Mouse (Mus musculus) thymus, postnatal 36 days (tissue): Measurements from ENCODE around the gene Gm5751.
"Not testable (repeated sequence)": the region's sequence is repeated elsewhere in the genome, so short reads cannot be mapped to it uniquely, and the experiment has no call there.

ENCODE experiments used
- DNase-seq, 2 experiments: peaks; one replicate each; pipeline ENCODE4 v3.0.0; 2022; ENCODE audit warnings: mixed read lengths in 2 of 2

The Gm5751 gene

DNA sequence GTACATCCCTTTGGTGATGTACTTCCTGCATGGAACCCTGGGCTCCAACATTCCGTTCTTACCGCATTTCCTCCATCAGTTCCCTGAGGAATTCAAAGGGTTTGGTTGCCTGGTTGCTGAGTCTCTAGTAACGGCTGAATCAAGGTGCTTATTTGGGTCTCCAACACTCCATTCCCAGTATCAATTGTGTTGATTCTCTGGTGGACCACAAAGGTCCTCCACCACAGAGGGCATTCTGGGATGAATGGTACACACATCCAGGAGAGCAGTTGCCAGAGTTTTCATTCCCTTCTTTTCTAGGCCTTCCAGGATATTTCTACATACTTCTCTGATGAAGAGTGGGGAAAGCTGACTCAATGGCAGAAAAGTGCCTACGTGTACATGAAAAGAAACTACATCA, at the start of gene Gm5751:
Gene Gm5751, plus strand, starts transcription at position 301 of the 400 bp plus-strand sequence.
- not testable (repeated sequence) for DNase-seq

DNA sequence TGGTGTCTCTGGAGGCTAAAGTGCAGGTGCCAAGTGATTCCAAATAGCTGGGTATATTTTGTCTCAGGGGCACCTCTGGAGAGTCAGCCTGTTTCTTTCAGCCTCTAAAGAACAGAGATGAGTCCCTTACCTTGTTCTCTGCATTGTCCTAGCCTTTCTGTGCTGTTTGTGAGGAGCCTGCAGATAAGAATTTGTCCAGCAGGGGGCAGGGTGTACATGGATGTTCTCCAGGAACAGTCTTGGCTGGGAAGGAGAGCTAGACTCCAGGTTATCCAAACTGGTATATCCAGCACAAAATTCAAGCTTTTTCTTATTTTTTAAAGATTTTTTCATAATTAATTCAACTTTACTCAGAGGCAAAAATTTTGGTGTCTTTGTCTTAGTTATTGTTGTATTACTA, 42.0 kb upstream of the Gm5751 start:
- peak; percentile 5 to 8 for DNase-seq

DNA sequence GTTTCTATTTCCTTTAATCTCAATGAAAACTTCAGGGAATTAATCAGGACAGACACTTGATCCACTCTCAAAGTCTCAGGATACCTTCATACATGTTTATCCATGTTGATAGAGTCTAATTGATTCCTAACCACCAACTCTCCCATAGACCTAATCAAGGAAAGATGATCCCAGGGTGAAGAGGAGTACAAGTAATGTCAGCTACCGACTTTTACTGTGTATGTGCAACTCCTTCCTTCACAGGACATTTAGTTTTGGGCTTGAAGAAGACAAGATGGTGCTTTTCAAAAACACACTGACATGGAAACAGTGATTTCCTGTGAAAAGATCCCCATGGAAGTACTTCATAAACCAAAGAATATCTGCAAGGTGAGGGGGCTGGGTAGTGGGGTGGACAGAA, 30.4 kb upstream of the Gm5751 start, which contains the start of gene Gm6592:
Gene Gm6592, plus strand, starts transcription at position 301 of the 400 bp plus-strand sequence.
- no peak for DNase-seq

DNA sequence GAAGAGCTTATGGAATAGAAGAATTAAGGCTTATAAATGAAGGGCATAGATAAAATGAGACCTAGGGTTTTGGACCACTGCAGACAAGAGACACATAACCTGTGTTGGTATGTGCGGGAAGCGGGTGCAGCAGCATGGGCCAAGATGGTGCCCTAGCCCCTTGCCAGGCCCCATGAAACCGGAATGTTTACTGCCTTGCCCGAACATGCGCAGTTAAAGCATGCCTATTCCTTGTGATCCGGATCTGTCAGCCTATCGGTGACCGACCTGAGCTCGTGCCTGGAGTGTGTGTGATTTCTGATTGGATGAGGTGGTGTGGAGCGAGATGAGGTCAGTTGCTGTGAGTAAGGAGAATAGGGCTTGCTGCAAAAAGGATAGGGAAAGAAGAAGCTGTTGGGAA, 21.6 kb upstream of the Gm5751 start:
- no peak for DNase-seq

DNA sequence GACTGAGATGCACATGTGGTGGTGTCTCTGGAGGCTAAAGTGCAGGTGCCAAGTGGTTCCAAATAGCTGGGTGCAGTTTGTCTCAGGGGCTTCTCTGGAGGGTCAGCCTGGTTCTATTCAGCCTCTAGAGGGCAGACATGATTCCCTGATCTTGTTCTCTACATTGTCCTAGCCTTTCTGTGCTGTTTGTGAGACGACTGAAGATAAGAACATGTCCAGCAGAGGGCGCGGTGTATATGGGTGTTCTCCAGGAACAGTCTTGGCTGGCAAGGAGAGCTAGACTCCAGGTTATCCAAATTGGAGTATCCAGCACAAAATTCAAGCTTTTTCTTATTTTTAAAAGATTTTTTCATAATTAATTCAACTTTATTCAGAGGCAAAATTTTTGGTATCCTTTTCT, 9.7 kb upstream of the Gm5751 start:
- DNase-seq, result peak; percentile 46 to 58

DNA sequence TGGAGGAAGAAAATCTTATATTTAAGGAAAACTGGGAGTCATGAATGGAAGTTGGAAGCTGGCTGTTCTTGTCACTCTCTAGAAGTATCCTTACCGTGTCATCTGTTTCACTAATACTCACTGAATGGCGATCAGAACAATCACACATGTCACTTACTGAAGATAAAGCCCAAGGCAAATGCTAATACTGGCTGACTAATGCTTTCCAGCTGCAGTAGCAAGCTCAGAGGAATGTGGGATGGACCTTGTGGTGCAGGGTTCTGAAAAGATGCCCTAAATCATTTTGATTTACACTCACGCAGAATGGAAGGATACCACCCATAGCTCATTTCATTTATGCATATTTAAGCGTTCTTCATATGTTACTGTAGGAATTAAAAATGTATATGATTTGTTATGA, 10.3 kb downstream of the Gm5751 start:
- DNase-seq, result no peak

DNA sequence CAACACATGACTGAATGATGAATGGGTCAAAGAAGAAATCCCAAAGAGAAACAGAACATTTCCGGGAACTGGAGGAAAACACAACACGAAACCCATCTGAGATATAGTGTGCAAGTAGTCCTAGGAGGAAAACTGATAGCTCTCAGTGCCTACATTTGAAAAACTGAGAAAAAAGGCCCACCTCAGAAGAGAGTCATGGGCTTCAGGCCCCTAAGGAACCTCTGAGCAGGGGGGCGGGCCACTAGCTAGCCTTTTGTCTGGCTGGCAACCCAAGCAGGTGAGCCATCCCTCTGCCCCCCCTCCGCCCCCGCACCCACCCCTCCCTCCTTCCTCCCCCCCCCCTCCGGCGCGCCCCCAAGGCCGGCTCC, 17.9 kb downstream of the Gm5751 start:
- DNase-seq, result no peak

DNA sequence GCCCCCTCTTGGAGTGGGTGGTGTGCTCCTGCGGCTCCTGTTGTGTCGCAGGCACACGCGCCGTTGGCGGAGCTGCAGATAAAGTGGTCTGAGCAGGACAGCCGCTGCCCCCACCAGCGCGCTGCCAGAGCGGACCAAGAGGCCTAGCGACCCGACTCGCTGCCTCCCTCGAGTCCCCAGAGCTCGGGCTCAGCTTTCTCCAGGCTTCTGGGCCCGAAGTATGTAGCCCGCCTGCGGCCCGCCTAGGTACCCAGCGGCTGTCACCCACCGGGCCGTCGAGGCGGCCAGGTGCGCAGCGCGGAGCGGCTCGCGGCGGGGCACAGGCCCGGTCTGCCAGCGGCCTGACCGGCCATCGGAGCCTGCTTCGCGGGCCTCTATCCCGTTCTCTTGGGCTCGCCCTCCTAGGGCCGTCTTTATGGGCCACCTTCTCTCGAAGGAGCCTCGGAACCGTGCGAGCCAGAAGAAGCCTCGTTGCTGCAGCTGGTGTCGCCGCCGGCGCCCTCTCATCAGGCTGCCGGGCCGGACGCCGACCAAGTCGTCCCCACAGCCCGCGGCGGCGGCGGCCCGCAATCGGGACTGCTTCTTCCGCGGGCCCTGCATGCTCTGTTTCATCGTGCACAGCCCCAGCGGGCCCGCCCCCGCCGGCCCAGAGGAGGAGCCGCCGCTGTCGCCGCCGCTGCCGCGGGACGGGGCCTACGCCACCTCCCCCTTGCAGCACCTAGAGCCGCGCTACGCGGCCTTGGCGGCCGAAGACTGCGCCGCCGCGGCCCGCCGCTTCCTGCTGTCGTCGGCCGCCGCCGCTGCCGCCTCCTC, 18.5 kb downstream of the Gm5751 start, which contains the start of gene B630019K06Rik:
Gene B630019K06Rik, plus strand, starts transcription at position 40 of the 813 bp plus-strand sequence.
- DNase-seq, result peak; percentile 51 to 67

DNA sequence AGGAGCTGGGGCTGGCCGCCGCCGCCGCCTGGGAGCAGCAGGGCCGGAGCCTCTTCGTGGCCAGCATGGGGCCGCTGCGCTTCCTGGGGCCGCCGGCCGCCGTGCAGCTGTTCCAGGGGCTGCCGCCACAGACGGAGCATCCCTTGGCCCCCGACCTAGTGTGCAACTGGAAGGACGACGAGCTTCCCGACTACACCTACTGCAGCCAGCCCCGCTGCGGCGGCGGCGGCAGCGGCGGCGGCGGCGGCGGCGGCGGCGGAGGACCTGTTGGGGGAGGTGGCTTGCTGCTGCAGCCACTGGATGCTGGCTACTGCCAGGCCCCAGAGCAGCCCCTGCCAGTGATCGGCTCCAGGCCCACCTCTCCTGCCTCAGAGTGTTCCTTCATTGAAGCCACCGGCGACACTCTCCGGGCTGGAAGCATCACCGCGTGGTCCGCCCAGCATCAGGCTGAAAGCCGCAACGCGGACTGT, 19.2 kb downstream of the Gm5751 start:
- DNase-seq, result peak in 1 of 2 experiments; percentile 0

DNA sequence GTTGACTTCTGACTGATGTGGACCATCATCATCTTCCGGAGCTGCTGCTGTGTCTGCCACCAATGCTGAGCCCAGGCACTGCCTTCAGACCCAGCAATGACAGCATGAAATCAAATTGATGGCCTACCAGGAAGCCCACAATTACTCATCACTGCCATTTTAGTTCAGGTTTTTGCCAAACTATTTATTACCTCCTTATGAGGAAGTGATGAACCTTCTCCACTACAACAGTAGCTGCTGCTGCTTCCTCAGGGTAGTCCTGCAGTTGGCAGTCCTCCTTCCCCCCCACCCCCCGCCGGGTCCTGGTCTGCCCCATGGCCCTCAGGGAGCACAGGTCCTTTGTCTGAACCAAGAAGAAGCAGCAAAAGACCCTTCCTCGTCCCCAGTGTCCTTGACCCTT, 26.8 kb downstream of the Gm5751 start:
- DNase-seq, result no peak

DNA sequence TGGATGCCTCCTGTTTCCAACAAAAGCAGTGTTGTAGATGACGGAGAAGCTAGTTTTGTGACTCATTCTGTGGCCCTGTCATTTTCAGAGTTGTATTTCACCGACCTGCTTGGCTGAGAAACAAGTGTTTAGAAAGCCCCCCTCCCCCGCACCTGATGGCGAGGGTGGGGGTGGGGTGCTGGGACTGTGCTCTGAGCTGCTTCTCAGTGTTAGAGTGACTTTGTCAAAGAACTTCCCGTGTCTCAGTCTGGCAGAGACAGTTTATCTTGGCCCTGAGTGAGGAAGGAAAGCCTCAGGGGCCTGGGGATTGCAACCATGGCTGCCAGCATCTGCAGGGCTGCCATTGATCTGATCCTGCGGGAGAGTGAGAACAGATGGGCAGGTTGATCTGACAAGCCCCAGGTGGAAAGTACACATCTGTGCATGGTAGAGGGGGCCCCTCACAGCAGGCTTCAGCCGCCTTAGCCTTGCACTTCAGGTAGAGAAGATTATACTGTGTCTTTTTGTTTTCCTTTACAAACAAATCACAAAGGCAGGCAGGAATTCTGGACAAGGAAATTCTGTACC, 27.9 kb downstream of the Gm5751 start:
- no peak for DNase-seq

DNA sequence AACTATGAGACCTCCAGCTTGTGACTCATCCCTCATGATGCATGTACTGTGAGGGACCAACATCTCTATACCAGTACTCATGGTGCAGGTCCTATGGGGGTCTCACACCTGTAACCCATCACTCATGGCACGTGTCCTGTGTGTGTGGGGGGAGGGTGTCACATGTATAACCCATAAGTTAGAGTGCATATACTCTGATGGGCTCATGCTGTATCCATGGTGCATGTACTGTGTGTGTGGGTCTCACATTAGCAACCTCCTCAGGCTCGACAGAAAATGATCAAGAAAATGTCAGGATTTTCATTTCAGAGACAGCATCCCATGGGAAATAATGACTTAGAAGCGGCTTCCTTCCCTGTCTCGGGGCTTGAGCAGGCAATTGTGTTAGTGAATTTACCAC, 47.0 kb downstream of the Gm5751 start:
- no peak for DNase-seq

DNA sequence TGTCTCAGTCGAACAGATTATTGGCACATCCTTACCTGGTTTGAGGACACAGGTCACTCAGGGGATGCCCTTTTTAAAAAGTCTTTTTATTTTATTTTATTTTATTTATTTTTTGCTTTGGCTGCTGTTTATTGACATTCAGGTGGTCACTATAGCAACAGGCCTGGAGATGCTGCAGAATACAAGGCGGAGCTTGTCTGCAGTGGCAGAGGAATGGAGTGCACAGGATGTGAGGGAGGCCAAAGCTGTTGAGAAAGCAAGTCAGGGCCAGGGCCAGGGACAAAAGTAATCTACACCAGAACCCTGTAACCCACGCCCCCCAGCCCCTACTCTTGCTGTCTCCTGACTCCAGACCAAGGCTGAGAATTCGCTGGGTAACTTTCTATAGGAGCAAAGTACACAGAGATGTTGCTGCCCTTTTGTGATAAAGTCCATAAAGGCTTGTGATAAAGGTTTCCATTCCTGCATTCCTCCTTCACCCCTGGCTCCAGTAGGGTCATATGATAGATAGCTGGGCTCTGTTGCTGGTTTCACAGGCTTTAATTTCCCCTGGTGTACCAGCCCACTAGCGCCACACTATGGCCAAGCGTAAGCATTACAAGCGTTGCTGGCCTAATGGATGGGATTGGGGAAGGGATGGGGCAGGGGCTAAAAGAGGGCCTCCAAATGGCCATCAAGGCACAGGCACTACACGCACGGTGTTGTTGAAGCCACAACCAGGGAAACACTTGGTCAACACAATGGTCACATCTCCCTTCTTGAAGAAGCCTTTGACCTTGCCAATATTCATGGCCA, 48.0 kb downstream of the Gm5751 start:
- DNase-seq, result peak in 1 of 2 experiments; percentile 1

DNA sequence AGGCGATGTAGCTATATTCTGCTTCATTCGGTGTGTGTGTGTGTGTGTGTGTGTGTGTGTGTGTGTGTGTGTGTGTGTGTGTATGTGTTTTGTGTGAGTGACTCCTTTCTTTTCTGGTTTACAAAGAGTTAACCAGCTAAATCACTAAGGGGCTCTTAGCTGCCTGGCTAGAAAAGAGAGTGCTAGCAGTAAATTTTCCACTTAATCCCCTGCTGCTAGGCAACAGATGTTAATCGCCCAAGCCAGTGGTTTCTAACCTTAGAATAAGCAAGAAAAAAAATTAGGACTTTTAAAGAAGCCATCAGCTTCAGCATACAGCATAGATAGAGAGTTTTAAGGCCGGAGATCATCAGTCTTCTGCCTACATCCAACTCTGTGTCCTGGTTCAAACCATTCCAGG, 53.3 kb downstream of the Gm5751 start:
- DNase-seq, result no peak
